Mouse (Mus musculus) yolk sac, embryonic 10.5 days (tissue): ENCODE results near the gene Smim17.
"Not testable (repeated sequence)": the region's sequence is repeated elsewhere in the genome, so short reads cannot be mapped to it uniquely, and the experiment has no call there.

Experiments used
- DNase-seq: peaks from one replicate; pipeline ENCODE4 v3.0.0-alpha.2; 2017; ENCODE audit warnings: low spot score

Gene Smim17

GRCm38 (mm10) chr7:6415442-6415787 lies 16.9 kb downstream of the Smim17 start:
- no peak for DNase-seq

- DNase-seq, result no peak
Measured at GRCm38 (mm10) chr7:6419894-6420293, 21.4 kb downstream of the Smim17 start.

- DNase-seq, result no peak
Measured at GRCm38 (mm10) chr7:6429381-6429780, 30.9 kb downstream of the Smim17 start.

GRCm38 (mm10) chr7:6430342-6430741 lies 31.8 kb downstream of the Smim17 start:
- no peak for DNase-seq

GRCm38 (mm10) chr7:6438388-6438787 lies 39.9 kb downstream of the Smim17 start, which contains the start of gene Olfr1344:
TSS of gene Olfr1344 (plus strand) at chr7:6438688.
- DNase-seq, result no peak

GRCm38 (mm10) chr7:6441173-6441572 lies 42.7 kb downstream of the Smim17 start:
- DNase-seq, result no peak

GRCm38 (mm10) chr7:6447771-6448170 lies 49.3 kb downstream of the Smim17 start:
- DNase-seq, result no peak

GRCm38 (mm10) chr7:6455868-6456267 lies 57.4 kb downstream of the Smim17 start, which contains the start of gene Olfr1336:
TSS of gene Olfr1336 (plus strand) at chr7:6456168.
- no peak for DNase-seq

GRCm38 (mm10) chr7:6456399-6456798 lies 57.9 kb downstream of the Smim17 start:
- DNase-seq, result no peak

- DNase-seq, result no peak
Measured at GRCm38 (mm10) chr7:6466951-6467350, 68.4 kb downstream of the Smim17 start, which contains the start of gene Olfr1346. TSS of gene Olfr1346 (plus strand) at chr7:6467101.

- DNase-seq, result not testable (repeated sequence)
Measured at GRCm38 (mm10) chr7:6477633-6478032, 79.1 kb downstream of the Smim17 start.
